Mouse (Mus musculus): ENCODE measurements around the gene Rapgef1. TPM values are rescaled to one million over a fixed set of nuclear protein-coding genes. Genes with fewer than 3 reads are reported as not detected.

Gene Rapgef1
- total and polyA plus RNA-seq, 3 experiments: 86.5 to 185 (median 170) TPM

GRCm38 (mm10) chr2:29572811-29573427, 46.6 kb upstream of the Rapgef1 start:
- H3K79me2 ChIP-seq (replicated peaks; ENCODE audit: control insufficient read depth, extremely low read depth, insufficient read depth, poor library complexity, severe bottlenecking): no peaks in the 10 kb centered on the region
- in situ Hi-C loops (cut with MboI; ENCODE audit: low pct_ligation_motif_present, low pct_unique_long_range_greater_than_20kb, low sequenced_read_pairs) (no loop called here), dilution Hi-C loops (cut with MboI; ENCODE audit: extremely low pct_ligation_motif_present, extremely low pct_unique_long_range_greater_than_20kb, low sequenced_read_pairs) (no loop called here)
- H3K4me1 ChIP-seq (ENCODE audit: control insufficient read depth in 1 of 2, insufficient read depth in 2 of 2): peaks cover 6 to 13% of the 10 kb centered on the region in 2 experiments
- no peak overlapping the region for H3K4me2 ChIP-seq (ENCODE audit: insufficient read depth, low read depth, poor library complexity, severe bottlenecking)
- peaks cover 55% of the 10 kb centered on the region for H3K27me3 ChIP-seq (replicated peaks)
- no peak overlapping the region for H3K9ac ChIP-seq (ENCODE audit: insufficient read depth, low read depth)
- no peak overlapping the region for H3K27ac ChIP-seq (ENCODE audit: insufficient read depth, low read depth)
- no peaks in the 10 kb centered on the region for H3K9me3 ChIP-seq (replicated peaks; ENCODE audit: low read length)
- H3K36me3 ChIP-seq (replicated peaks in 1 of 2; ENCODE audit: control insufficient read depth in 1 of 2, insufficient read depth in 1 of 2, low read length in 1 of 2): no peaks in the 10 kb centered on the region
- no peak for DNase-seq (ENCODE audit: extremely low read depth)
- no peak for TF ChIP-seq TCF12 (IDR thresholded peaks at IDR 0.05; ENCODE audit: low read depth, low read length)
- no peak for TF ChIP-seq MXI1 (IDR thresholded peaks at IDR 0.05; ENCODE audit: low read depth, low read length)
- TF ChIP-seq UBTF (IDR thresholded peaks at IDR 0.05; ENCODE audit: low read depth, low read length): no peak
- TF ChIP-seq ETS1 (conservative IDR thresholded peaks at IDR 0.05; ENCODE audit: low read depth, low read length): no peak
- TF ChIP-seq IRF4 (IDR thresholded peaks at IDR 0.05; ENCODE audit: low read depth, low read length): no peak
- no peak for TF ChIP-seq ZC3H11A (IDR thresholded peaks at IDR 0.05; ENCODE audit: low read depth, low read length)
- TF ChIP-seq HCFC1 (IDR thresholded peaks at IDR 0.05; ENCODE audit: low read depth, low read length): no peak
- no peak for TF ChIP-seq JUND (conservative IDR thresholded peaks at IDR 0.05; ENCODE audit: low read depth, low read length)
- TF ChIP-seq NRF1 (IDR thresholded peaks at IDR 0.05; ENCODE audit: low read depth, low read length): no peak
- no peak for TF ChIP-seq CHD1 (IDR thresholded peaks at IDR 0.05; ENCODE audit: low read depth, low read length)
- TF ChIP-seq MAZ (IDR thresholded peaks at IDR 0.05; ENCODE audit: low read depth, low read length): no peak
- no peak for TF ChIP-seq CTCF (conservative IDR thresholded peaks at IDR 0.05 in 1 of 2, IDR thresholded peaks at IDR 0.05 in 1 of 2; ENCODE audit: low read depth in 2 of 2, low read length in 2 of 2)
- TF ChIP-seq MYC (IDR thresholded peaks at IDR 0.05; ENCODE audit: low read depth, low read length): no peak
- TF ChIP-seq USF2 (conservative IDR thresholded peaks at IDR 0.05; ENCODE audit: low read depth, low read length): no peak
- TF ChIP-seq CHD2 (IDR thresholded peaks at IDR 0.05; ENCODE audit: low read length): no peak
- TF ChIP-seq BHLHE40 (IDR thresholded peaks at IDR 0.05; ENCODE audit: low read depth, low read length): no peak
- no peak for TF ChIP-seq TBP (conservative IDR thresholded peaks at IDR 0.05; ENCODE audit: low read depth, low read length)
- no peak for TF ChIP-seq NELFE (IDR thresholded peaks at IDR 0.05; ENCODE audit: low read depth, low read length)
- no peak overlapping the region for H3K4me3 ChIP-seq (replicated peaks in 1 of 3; ENCODE audit: low read depth in 2 of 3, low read length in 2 of 3, poor library complexity in 1 of 3)

GRCm38 (mm10) chr2:29573591-29573990, 45.9 kb upstream of the Rapgef1 start:
- H3K9ac ChIP-seq (ENCODE audit: insufficient read depth, low read depth): no peak overlapping the region
- H3K27me3 ChIP-seq (replicated peaks): peaks cover 53% of the 10 kb centered on the region
- H3K4me3 ChIP-seq (replicated peaks in 1 of 3; ENCODE audit: low read depth in 2 of 3, low read length in 2 of 3, poor library complexity in 1 of 3): no peak overlapping the region
- dilution Hi-C loops (cut with MboI; ENCODE audit: extremely low pct_ligation_motif_present, extremely low pct_unique_long_range_greater_than_20kb, low sequenced_read_pairs): no loop called here
- peaks cover 6 to 13% of the 10 kb centered on the region in 2 experiments for H3K4me1 ChIP-seq (ENCODE audit: control insufficient read depth in 1 of 2, insufficient read depth in 2 of 2)
- peak; percentile 58 for DNase-seq (ENCODE audit: extremely low read depth)
- H3K79me2 ChIP-seq (replicated peaks; ENCODE audit: control insufficient read depth, extremely low read depth, insufficient read depth, poor library complexity, severe bottlenecking): no peaks in the 10 kb centered on the region
- H3K4me2 ChIP-seq (ENCODE audit: insufficient read depth, low read depth, poor library complexity, severe bottlenecking): no peak overlapping the region
- no peak overlapping the region for H3K27ac ChIP-seq (ENCODE audit: insufficient read depth, low read depth)
- TF ChIP-seq NRF1 (IDR thresholded peaks at IDR 0.05; ENCODE audit: low read depth, low read length) (no peak), KAT2A (IDR thresholded peaks at IDR 0.05; ENCODE audit: insufficient replicate concordance, low read length) (no peak), MYC (IDR thresholded peaks at IDR 0.05; ENCODE audit: low read depth, low read length) (no peak), GABPA (IDR thresholded peaks at IDR 0.05; ENCODE audit: insufficient replicate concordance, low read depth, low read length) (no peak), EP300 (IDR thresholded peaks at IDR 0.05; ENCODE audit: low read length) (no peak), ZC3H11A (IDR thresholded peaks at IDR 0.05; ENCODE audit: low read depth, low read length) (no peak)
- no peaks in the 10 kb centered on the region for H3K36me3 ChIP-seq (replicated peaks in 1 of 2; ENCODE audit: control insufficient read depth in 1 of 2, insufficient read depth in 1 of 2, low read length in 1 of 2)
- no peaks in the 10 kb centered on the region for H3K9me3 ChIP-seq (replicated peaks; ENCODE audit: low read length)
- in situ Hi-C loops (cut with MboI; ENCODE audit: low pct_ligation_motif_present, low pct_unique_long_range_greater_than_20kb, low sequenced_read_pairs): no loop called here

All from CH12.LX (cell line).